Mouse (Mus musculus) spleen, postnatal 14 days (tissue): ENCODE measurements around the gene Mef2d.

ENCODE experiments used
- DNase-seq, 2 experiments: peaks; one replicate each; pipeline ENCODE4 v3.0.0; 2021 to 2022; ENCODE audit warnings: low spot score in 2 of 2

Mef2d gene

GRCm38 (mm10) chr3:88178986-88179385 is 36.8 kb downstream of the Mef2d start:
- no peak for DNase-seq

- no peak for DNase-seq
Measured at GRCm38 (mm10) chr3:88181374-88181773, 39.2 kb downstream of the Mef2d start.

- DNase-seq = no peak
Measured at GRCm38 (mm10) chr3:88186424-88186823, 44.3 kb downstream of the Mef2d start.

- no peak for DNase-seq
Measured at GRCm38 (mm10) chr3:88191146-88191545, 49.0 kb downstream of the Mef2d start.

GRCm38 (mm10) chr3:88191820-88192616 is 49.8 kb downstream of the Mef2d start:
- no peak for DNase-seq

GRCm38 (mm10) chr3:88197741-88198504 is 55.8 kb downstream of the Mef2d start:
- DNase-seq = no peak

GRCm38 (mm10) chr3:88198505-88199020 is 56.4 kb downstream of the Mef2d start:
- DNase-seq = no peak

GRCm38 (mm10) chr3:88199541-88200110 is 57.5 kb downstream of the Mef2d start:
- no peak for DNase-seq

- DNase-seq = no peak
Measured at GRCm38 (mm10) chr3:88200161-88200971, 58.2 kb downstream of the Mef2d start.

GRCm38 (mm10) chr3:88200972-88201330 is 58.8 kb downstream of the Mef2d start:
- no peak for DNase-seq

- DNase-seq = no peak
Measured at GRCm38 (mm10) chr3:88201640-88202039, 59.5 kb downstream of the Mef2d start.

GRCm38 (mm10) chr3:88202986-88203385 is 60.8 kb downstream of the Mef2d start:
- DNase-seq = no peak

GRCm38 (mm10) chr3:88203456-88203855 is 61.3 kb downstream of the Mef2d start:
- no peak for DNase-seq

- no peak for DNase-seq
Measured at GRCm38 (mm10) chr3:88203999-88204700, 62.0 kb downstream of the Mef2d start.

GRCm38 (mm10) chr3:88204751-88205150 is 62.6 kb downstream of the Mef2d start:
- DNase-seq = no peak

- no peak for DNase-seq
Measured at GRCm38 (mm10) chr3:88205176-88205562, 63.0 kb downstream of the Mef2d start.

GRCm38 (mm10) chr3:88205563-88206491 is 63.7 kb downstream of the Mef2d start:
- DNase-seq = no peak

- no peak for DNase-seq
Measured at GRCm38 (mm10) chr3:88206500-88206899, 64.3 kb downstream of the Mef2d start.

GRCm38 (mm10) chr3:88206901-88207371 is 64.8 kb downstream of the Mef2d start:
- DNase-seq = no peak
